Mouse (Mus musculus) cerebellum, adult 11 months (tissue): ENCODE data around the gene Ctnna2.

Source experiments
- DNase-seq: peaks from one replicate; pipeline ENCODE4 v3.0.0; 2022

The Ctnna2 gene

DNA sequence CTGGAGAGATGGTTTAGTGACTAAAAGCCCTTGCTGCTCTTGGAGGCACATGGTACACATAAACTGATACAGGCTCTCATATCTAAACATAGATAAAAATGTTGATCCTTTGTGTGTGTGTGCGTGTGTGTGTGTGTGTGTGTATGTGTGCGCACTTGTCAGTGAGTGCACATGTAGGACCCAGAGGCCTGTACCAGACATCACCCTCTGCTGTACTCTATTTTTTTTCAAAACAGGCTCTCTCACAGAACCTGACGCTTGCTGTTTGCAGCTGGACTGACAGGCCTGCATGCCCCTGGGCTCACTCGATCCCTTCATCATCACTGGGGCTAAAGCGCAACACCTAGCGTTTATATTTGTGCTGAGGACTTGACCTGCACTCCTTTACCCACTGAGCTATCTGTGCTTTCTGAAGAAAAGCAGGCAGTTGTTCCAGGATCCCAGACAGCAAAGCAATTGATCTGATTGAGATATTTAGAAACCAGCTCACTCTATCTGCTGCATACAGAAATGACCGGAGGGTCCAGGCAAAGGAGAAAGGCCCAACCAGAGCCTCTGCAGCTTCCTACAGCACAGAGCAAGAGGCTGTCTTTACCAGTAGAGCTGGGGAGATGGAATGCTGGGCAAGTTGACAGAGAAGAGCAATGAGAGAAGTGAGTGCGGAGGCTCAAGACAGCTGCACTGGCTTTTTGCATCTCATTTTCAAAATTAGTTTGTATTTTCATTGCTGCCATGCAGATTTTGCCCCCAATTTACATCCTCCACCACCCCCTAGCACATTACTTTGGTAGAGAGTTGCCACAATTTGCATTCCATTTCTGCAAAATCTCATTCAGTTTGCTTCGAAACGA lies 870.2 kb downstream of the Ctnna2 start:
- no peak for DNase-seq

DNA sequence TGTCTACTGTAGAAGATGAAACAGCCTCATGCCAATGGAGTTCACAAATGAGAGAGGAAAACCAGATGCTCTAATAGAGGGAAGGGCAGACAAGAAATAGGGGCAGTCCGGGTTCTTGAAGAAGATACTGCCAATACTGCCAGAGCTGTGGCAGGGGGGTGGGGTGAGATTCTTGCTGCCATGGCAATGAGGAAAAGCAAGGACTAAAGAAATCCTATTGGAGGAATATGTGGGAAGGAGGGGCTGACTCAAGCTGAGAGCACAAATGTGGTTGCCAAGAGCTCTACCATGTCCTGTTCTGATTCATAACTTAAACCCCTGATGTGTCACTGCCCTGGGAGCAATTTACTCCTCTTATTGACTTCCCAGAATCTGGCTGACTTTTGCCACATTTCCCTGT lies 878.5 kb downstream of the Ctnna2 start:
- DNase-seq, result no peak

GRCm38 (mm10) chr6:77098540-77098939 lies 881.0 kb downstream of the Ctnna2 start:
- no peak for DNase-seq

GRCm38 (mm10) chr6:77075396-77076376 lies 903.8 kb downstream of the Ctnna2 start:
- DNase-seq, result peak; percentile 89

DNA sequence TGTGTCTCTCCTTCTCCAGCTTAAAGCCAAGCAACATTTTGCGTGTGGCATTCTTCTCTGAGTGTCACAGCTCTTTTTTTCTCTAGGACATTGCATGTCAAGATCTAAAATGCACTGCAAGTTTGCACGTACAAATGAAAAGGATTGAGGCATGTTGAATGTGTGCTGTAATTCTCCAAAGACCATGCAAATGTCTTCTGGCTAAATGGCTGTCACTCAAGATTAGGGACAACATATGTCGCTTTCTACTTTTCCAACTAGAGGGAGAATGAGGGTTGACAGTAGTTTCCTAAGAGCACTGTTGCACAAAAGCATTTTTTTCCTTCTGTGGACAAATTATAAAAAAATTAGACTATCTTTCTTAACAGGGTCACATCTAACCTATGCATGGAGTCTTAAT lies 909.9 kb downstream of the Ctnna2 start:
- DNase-seq, result no peak

- no peak for DNase-seq
Observed at GRCm38 (mm10) chr6:77050690-77051089, 928.8 kb downstream of the Ctnna2 start.

GRCm38 (mm10) chr6:77050193-77050592 lies 929.3 kb downstream of the Ctnna2 start:
- no peak for DNase-seq

GRCm38 (mm10) chr6:77047568-77047967 lies 931.9 kb downstream of the Ctnna2 start:
- no peak for DNase-seq

GRCm38 (mm10) chr6:77025066-77025465 lies 954.4 kb downstream of the Ctnna2 start:
- no peak for DNase-seq

- DNase-seq, result peak; percentile 2
Observed at GRCm38 (mm10) chr6:77013194-77013593, 966.3 kb downstream of the Ctnna2 start.

DNA sequence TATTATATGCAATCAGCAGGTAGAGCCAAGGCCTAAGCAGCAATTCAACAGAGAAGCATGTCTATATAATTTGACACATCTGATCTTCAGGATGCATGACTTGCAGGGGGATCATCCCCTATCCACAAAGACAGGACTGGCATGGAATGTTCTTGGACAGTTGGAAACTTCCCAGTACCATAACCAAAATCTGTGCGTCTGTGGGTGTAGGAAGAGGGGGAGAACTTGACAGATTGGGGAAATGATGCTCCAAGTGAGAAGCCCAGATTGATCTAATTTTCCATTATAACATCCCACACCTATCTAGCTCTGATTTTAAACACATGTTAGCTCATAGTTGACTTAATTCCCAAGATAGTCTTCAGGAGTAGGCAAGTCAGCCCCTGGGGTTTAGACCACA lies 968.5 kb downstream of the Ctnna2 start:
- no peak for DNase-seq

- no peak for DNase-seq
Observed at GRCm38 (mm10) chr6:76992128-76992527, 987.4 kb downstream of the Ctnna2 start.

DNA sequence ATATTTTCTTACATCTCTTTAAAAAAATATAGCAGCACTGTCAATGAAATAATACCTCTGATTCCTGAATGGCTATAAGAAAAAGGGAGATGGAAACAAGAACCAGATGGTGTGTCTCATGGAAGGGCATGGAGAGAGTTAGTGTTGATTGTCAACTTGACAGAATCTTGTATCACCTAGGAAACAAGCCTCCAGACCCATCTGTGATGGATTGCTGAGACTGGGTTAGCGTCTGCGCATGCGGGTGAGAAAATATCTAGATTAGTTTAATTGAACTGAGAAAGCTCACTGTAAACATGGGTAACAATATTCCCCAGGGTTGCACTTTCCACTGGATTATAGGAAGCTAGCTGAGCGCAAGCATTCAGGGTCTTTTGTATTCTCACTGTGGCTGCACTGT lies 994.7 kb downstream of the Ctnna2 start:
- no peak for DNase-seq

- no peak for DNase-seq
Observed at GRCm38 (mm10) chr6:76981651-76982050, 997.8 kb downstream of the Ctnna2 start.

GRCm38 (mm10) chr6:76979247-76979850 lies 1000.1 kb downstream of the Ctnna2 start:
- DNase-seq, result no peak

DNA sequence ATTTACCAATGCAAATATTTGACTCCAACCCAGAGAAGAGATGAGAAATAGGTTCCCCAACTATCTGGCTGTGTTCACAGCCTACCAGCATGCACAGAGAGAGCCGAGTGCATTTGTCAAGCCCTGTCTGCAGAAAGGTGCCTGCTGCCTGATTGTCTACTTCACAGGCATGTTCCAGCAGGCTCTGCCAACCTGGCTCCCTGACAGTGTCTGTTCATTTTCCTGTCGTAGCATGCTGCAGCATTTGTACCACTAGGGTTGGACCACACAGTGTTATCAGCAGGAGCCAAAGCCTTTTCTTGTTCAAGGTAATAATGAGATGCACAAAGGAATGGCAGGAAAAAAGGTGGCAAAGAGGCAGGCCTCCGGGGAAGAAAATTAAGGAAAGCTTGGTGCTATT lies 1001.7 kb downstream of the Ctnna2 start:
- DNase-seq, result peak; percentile 68

GRCm38 (mm10) chr6:76974297-76974696 lies 1005.2 kb downstream of the Ctnna2 start:
- no peak for DNase-seq

DNA sequence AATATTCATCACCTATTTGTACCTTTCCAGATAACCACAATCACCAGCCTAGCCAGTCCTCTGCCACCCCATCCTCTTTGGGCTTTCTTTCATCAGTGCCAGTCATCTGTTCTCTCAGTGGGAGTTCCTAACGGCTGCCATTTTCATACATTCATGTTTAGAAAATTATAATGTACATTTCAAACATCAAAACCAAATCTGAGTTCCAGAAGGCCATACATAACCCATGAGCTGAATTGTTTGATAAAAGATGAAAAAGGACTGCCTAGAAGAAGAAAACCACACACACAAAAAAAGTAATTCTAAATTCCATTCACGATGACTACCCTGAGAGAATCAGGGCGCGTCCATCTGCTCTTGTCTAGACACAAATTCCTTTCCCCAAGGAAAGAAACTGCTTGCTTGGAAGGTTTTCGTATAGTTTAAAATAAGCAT lies 1014.5 kb downstream of the Ctnna2 start:
- peak; percentile 20 for DNase-seq

GRCm38 (mm10) chr6:76908086-76908485 lies 1071.4 kb downstream of the Ctnna2 start:
- DNase-seq, result no peak

GRCm38 (mm10) chr6:76897156-76897555 lies 1082.3 kb downstream of the Ctnna2 start:
- DNase-seq, result no peak
